Mouse (Mus musculus) heart, embryonic 15.5 days (tissue): ENCODE results near the gene Insl6. TPM values are rescaled to one million over a fixed set of nuclear protein-coding genes. Genes with fewer than 3 reads are reported as not detected.

ENCODE experiments used
- ATAC-seq: fragments of 200-750 bp; cut with Nextera tagmentation; replicated peaks from 2 replicates; pipeline ENCODE4 v1.8.0; 2017; ENCODE audit warnings: low read depth, moderate TSS enrichment; ENCODE audit not compliant: insufficient number of reproducible peaks, insufficient read depth, low FRiP score
- H3K27ac ChIP-seq: fragments of 300-500 bp; sonication (generic); 2 replicates; pipeline ENCODE4 v1.5.1; 2015; ENCODE audit warnings: mild to moderate bottlenecking, inconsistent platforms
- H3K27me3 ChIP-seq: fragments of 300-500 bp; sonication (generic); 2 replicates; pipeline ENCODE4 v1.6.1; 2015; ENCODE audit warnings: inconsistent platforms
- H3K36me3 ChIP-seq: fragments of 300-500 bp; sonication (generic); 2 replicates; pipeline ENCODE4 v1.6.1; 2015; ENCODE audit warnings: mild to moderate bottlenecking, inconsistent platforms
- H3K4me1 ChIP-seq: fragments of 300-500 bp; sonication (generic); replicated peaks from 2 replicates; pipeline ENCODE4 v1.6.1; 2015; ENCODE audit warnings: inconsistent platforms
- H3K4me2 ChIP-seq: fragments of 300-500 bp; sonication (generic); 2 replicates; pipeline ENCODE4 v1.6.1; 2015; ENCODE audit warnings: inconsistent platforms, mild to moderate bottlenecking, moderate library complexity
- H3K4me3 ChIP-seq: fragments of 300-500 bp; sonication (generic); 2 replicates; pipeline ENCODE4 v1.5.1; 2015; ENCODE audit warnings: mild to moderate bottlenecking, inconsistent platforms
- H3K9ac ChIP-seq: fragments of 300-500 bp; sonication (generic); 2 replicates; pipeline ENCODE4 v1.6.1; 2015; ENCODE audit warnings: mild to moderate bottlenecking, inconsistent platforms
- H3K9me3 ChIP-seq: fragments of 300-500 bp; sonication (generic); replicated peaks from 2 replicates; pipeline ENCODE4 v1.6.1; 2016; ENCODE audit warnings: inconsistent platforms
- WGBS: fragments of 180-500 bp; shearing (Covaris S2); methylation state at CpG from one replicate; pipeline ENCODE4 v1.1.7; 2015; ENCODE audit warnings: mixed read lengths; 5-methylcytosine and 5-hydroxymethylcytosine counted together
- polyA plus RNA-seq: library from polyadenylated mRNA; unstranded; fragments of >200 nt; fragmentation: Nextera tagmentation; extraction: Ambion mirVana; gene quantifications from 2 replicates; pipeline ENCODE4 v1.2.1, GENCODE M21; 2015

The Insl6 gene
- polyA plus RNA-seq, 1 experiment from 2014 or later, result 4.0 TPM

GRCm38 (mm10) chr19:29323416-29324049 lies 1.6 kb downstream of the Insl6 start:
- H3K36me3 ChIP-seq, result no peaks in the 10 kb centered on the region
- WGBS, result 68% methylated on average over 8 of the region's 8 CpGs
- no peaks in the 10 kb centered on the region for H3K9me3 ChIP-seq
- H3K27me3 ChIP-seq, result no peaks in the 10 kb centered on the region
- H3K4me2 ChIP-seq, result no peak overlapping the region
- no peak overlapping the region for H3K4me3 ChIP-seq
- H3K9ac ChIP-seq, result no peak overlapping the region
- H3K27ac ChIP-seq, result no peak overlapping the region
- no peak for ATAC-seq
- H3K4me1 ChIP-seq, result 0 out of 2 replicates have a peak, but pooled peaks cover 3% of the 10 kb centered on the region

- H3K27me3 ChIP-seq, result no peaks in the 10 kb centered on the region
- WGBS, result 69% methylated on average over 7 of the region's 7 CpGs
- H3K4me3 ChIP-seq, result no peak overlapping the region
- H3K27ac ChIP-seq, result no peak overlapping the region
- H3K36me3 ChIP-seq, result peaks cover 33% of the 10 kb centered on the region
- H3K4me2 ChIP-seq, result no peak overlapping the region
- no peak for ATAC-seq
- no peaks in the 10 kb centered on the region for H3K4me1 ChIP-seq
- H3K9ac ChIP-seq, result no peak overlapping the region
- 0 out of 2 replicates have a peak, but pooled peaks cover 3% of the 10 kb centered on the region for H3K9me3 ChIP-seq
These were observed 12.5 kb downstream of the Insl6 start for GRCm38 (mm10) chr19:29312661-29313060.

DNA sequence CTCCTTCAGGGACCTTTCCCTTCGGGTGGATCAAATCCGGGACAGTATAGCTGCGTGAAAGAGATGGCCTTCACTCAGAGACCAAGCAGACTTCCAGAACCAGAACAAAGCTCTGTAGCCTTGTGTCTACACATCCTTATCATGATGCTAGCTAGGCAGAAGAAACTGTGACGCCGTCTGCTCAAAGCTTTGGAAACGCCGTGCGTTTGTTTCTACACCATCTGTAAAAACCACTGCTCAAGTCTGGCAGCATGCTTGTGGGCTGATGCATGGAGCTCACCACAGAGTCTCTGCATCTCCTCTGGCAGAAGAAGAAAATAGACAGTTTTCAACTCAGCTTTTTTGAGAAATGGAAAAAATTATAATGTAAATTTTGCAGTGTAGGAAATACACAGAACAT lies 13.4 kb downstream of the Insl6 start:
- 87% methylated on average over 8 of the region's 8 CpGs for WGBS
- Histone ChIP-seq H3K27ac (no peak overlapping the region), H3K36me3 (peaks cover 33% of the 10 kb centered on the region), H3K9ac (no peak overlapping the region), H3K27me3 (no peaks in the 10 kb centered on the region), H3K4me2 (no peak overlapping the region), H3K9me3 (0 out of 2 replicates have a peak, but pooled peaks cover 3% of the 10 kb centered on the region), H3K4me1 (no peaks in the 10 kb centered on the region), H3K4me3 (no peak overlapping the region)
- no peak for ATAC-seq

GRCm38 (mm10) chr19:29308832-29309231 lies 16.3 kb downstream of the Insl6 start:
- Histone ChIP-seq H3K27me3 (no peaks in the 10 kb centered on the region), H3K4me2 (no peak overlapping the region), H3K4me1 (no peaks in the 10 kb centered on the region), H3K9ac (no peak overlapping the region), H3K36me3 (peaks cover 24% of the 10 kb centered on the region), H3K9me3 (no peaks in the 10 kb centered on the region), H3K4me3 (no peak overlapping the region), H3K27ac (no peak overlapping the region)
- no peak for ATAC-seq

DNA sequence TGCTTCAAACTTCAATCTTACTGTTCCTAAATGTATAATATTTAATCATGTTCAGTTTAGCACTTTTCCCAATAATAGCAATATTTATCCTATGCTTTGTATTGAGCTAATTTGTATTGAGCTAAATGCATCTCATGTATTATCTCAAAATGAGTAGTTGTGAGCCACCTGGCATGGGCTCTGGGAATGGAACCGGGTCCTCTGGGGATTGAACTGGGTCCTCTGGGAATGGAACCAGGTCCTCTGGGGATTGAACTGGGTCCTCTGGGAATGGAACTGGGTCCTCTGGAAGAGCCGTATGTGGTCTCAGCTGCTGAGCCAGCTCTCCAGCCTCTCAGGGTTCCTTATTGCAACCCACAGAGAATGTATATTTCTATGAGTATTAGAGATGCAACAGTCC lies 23.0 kb downstream of the Insl6 start:
- Histone ChIP-seq H3K36me3 (peaks cover 14% of the 10 kb centered on the region), H3K4me2 (no peak overlapping the region), H3K27ac (no peak overlapping the region), H3K9ac (no peak overlapping the region), H3K27me3 (no peaks in the 10 kb centered on the region), H3K4me3 (no peak overlapping the region), H3K4me1 (no peaks in the 10 kb centered on the region), H3K9me3 (no peaks in the 10 kb centered on the region)
- 85% methylated on average over 2 of the region's 2 CpGs for WGBS
- ATAC-seq, result no peak

DNA sequence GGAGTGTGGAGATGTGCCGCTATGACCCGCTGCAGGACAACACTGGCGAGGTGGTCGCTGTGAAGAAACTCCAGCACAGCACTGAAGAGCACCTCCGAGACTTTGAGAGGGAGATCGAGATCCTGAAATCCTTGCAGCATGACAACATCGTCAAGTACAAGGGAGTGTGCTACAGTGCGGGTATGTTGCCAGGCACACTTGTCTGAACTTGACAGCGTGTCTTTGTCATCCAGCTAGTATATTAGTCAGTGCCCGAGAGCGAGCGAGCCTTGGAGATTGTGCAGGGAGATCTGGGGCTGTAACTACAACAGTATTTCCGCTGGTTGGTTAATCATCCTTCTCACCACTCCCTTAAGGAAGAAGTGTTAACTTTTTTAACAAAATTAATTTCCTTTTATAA lies 24.2 kb downstream of the Insl6 start:
- WGBS, result 87% methylated on average over 13 of the region's 13 CpGs
- Histone ChIP-seq H3K36me3 (peaks cover 25% of the 10 kb centered on the region), H3K4me3 (no peak overlapping the region), H3K27me3 (no peaks in the 10 kb centered on the region), H3K9ac (no peak overlapping the region), H3K9me3 (no peaks in the 10 kb centered on the region), H3K4me2 (no peak overlapping the region), H3K27ac (no peak overlapping the region), H3K4me1 (no peaks in the 10 kb centered on the region)
- ATAC-seq, result no peak

- Histone ChIP-seq H3K36me3 (peaks cover 24% of the 10 kb centered on the region), H3K4me3 (no peak overlapping the region), H3K4me1 (peaks cover 4% of the 10 kb centered on the region; the same call in 1 of the 2 replicates), H3K27me3 (no peaks in the 10 kb centered on the region), H3K9me3 (no peaks in the 10 kb centered on the region), H3K9ac (no peak overlapping the region), H3K4me2 (no peak overlapping the region), H3K27ac (no peak overlapping the region)
- WGBS, result 96% methylated on average over 1 of the region's 1 CpGs
- no peak for ATAC-seq
These were observed 27.8 kb downstream of the Insl6 start for GRCm38 (mm10) chr19:29297366-29297765.

- Histone ChIP-seq H3K27ac (no peak overlapping the region), H3K4me1 (peaks cover 6% of the 10 kb centered on the region; the same call in 1 of the 2 replicates), H3K4me2 (no peak overlapping the region), H3K4me3 (no peak overlapping the region), H3K9me3 (no peaks in the 10 kb centered on the region), H3K36me3 (peaks cover 24% of the 10 kb centered on the region; the same call in 1 of the 2 replicates), H3K27me3 (no peaks in the 10 kb centered on the region), H3K9ac (no peak overlapping the region)
- ATAC-seq, result no peak
These were observed 29.0 kb downstream of the Insl6 start for GRCm38 (mm10) chr19:29296166-29296565.

- 57% methylated on average over 2 of the region's 2 CpGs for WGBS
- H3K4me3 ChIP-seq, result no peak overlapping the region
- no peak for ATAC-seq
- H3K9me3 ChIP-seq, result no peaks in the 10 kb centered on the region
- no peak overlapping the region for H3K27ac ChIP-seq
- H3K4me2 ChIP-seq, result no peak overlapping the region
- peaks cover 28% of the 10 kb centered on the region; the same call in 1 of the 2 replicates for H3K36me3 ChIP-seq
- no peaks in the 10 kb centered on the region for H3K27me3 ChIP-seq
- H3K9ac ChIP-seq, result no peak overlapping the region
- H3K4me1 ChIP-seq, result peaks cover 6% of the 10 kb centered on the region; the same call in 1 of the 2 replicates
These were observed 30.4 kb downstream of the Insl6 start for GRCm38 (mm10) chr19:29294756-29295155.

GRCm38 (mm10) chr19:29292546-29292945 lies 32.6 kb downstream of the Insl6 start:
- 38% methylated on average over 4 of the region's 4 CpGs for WGBS
- Histone ChIP-seq H3K4me1 (peaks cover 6% of the 10 kb centered on the region; the same call in 1 of the 2 replicates), H3K9ac (no peak overlapping the region), H3K9me3 (no peaks in the 10 kb centered on the region), H3K4me2 (no peak overlapping the region), H3K27ac (no peak overlapping the region), H3K4me3 (no peak overlapping the region), H3K27me3 (no peaks in the 10 kb centered on the region), H3K36me3 (peaks cover 33% of the 10 kb centered on the region)
- ATAC-seq, result no peak

DNA sequence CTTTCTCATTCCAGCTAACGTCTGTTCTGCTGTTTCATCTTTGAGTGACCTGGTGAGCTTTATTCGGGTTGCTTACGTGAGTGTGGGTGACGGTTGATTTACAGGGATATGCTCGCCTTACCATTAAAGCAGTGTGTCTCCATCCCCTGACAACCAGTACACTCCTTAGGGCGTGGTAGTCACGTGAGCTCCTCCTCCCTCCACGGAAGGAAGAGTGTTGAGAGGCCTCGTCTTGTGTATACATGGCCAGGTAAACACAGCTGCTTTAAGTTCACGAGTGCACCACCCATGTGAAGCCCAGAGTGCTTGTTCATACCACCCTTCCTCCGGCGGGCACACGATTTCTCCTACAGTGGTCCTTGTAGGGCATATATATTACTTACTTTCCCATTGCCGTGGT lies 33.6 kb downstream of the Insl6 start:
- WGBS, result 81% methylated on average over 14 of the region's 14 CpGs
- no peak overlapping the region for H3K9ac ChIP-seq
- H3K4me3 ChIP-seq, result no peak overlapping the region
- no peak overlapping the region for H3K4me2 ChIP-seq
- H3K4me1 ChIP-seq, result peaks cover 6% of the 10 kb centered on the region; the same call in 1 of the 2 replicates
- H3K9me3 ChIP-seq, result no peaks in the 10 kb centered on the region
- H3K27ac ChIP-seq, result no peak overlapping the region
- peaks cover 26% of the 10 kb centered on the region for H3K36me3 ChIP-seq
- ATAC-seq, result no peak
- H3K27me3 ChIP-seq, result no peaks in the 10 kb centered on the region

DNA sequence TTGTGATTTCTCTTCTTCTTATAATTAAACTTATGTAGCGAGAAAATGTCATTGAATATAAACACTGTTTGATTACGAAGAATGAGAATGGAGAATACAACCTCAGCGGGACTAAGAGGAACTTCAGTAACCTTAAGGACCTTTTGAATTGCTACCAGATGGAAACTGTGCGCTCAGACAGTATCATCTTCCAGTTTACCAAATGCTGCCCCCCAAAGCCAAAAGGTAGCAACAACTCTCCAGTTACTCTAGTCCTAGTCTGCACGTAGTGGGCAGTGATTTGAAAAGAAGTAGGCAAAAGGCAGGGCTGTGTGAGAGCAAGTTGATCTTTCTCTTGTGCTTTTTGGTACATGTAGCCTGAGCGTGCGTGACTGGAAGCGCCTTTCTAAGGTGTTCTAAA lies 37.3 kb downstream of the Insl6 start:
- ATAC-seq, result no peak
- H3K4me2 ChIP-seq, result no peak overlapping the region
- H3K9ac ChIP-seq, result no peak overlapping the region
- no peaks in the 10 kb centered on the region for H3K9me3 ChIP-seq
- 77% methylated on average over 8 of the region's 8 CpGs for WGBS
- peaks cover 30% of the 10 kb centered on the region for H3K36me3 ChIP-seq
- H3K27me3 ChIP-seq, result no peaks in the 10 kb centered on the region
- no peak overlapping the region for H3K27ac ChIP-seq
- no peak overlapping the region for H3K4me3 ChIP-seq
- H3K4me1 ChIP-seq, result peaks cover 9% of the 10 kb centered on the region; the same call in 1 of the 2 replicates
